13 mouse cellular contexts compared by ENCODE assay signal in genomic region chr7:126288104-126288497, GRCm38 (mm10). TPM values are rescaled to one million over a fixed set of nuclear protein-coding genes. Genes with fewer than 3 reads are reported as not detected.
DNase-seq lines count a peak whose midpoint lies in the region; ATAC-seq and TF ChIP-seq lines count a peak whose summit lies in the region.
"Had no signal": no experiment of that assay in that cellular context is flagged by ENCODE, and none has a peak within 500 bp of the region (broad histone marks: within the 10 kb centered on the region; RNA-seq: fewer than 3 reads in every experiment).

No protein-coding gene starts in this region.

- no peak for DNase-seq in embryonic facial prominence, embryonic 10.5 days (ENCODE audit: low spot score)
- DNase-seq in left cerebral cortex, adult 2 months (ENCODE audit: extremely low spot score in 1 of 2, low spot score in 2 of 2): no peak
- DNase-seq in left cerebral cortex, adult 8-10 months (ENCODE audit: low spot score in 2 of 2): no peak
- DNase-seq in midbrain, embryonic 14.5 days: no peak
- no peak for DNase-seq in left cerebral cortex, adult 9 months (ENCODE audit: low spot score in 2 of 2)
- DNase-seq: liver, embryonic 13.5 days; right cerebral cortex, postnatal 25 days had no signal

- no peaks in the 10 kb centered on the region for H3K27me3 ChIP-seq in embryonic facial prominence, embryonic 13.5 days
- H3K27me3 ChIP-seq in embryonic facial prominence, embryonic 10.5 days (replicated peaks; ENCODE audit: low read depth, poor library complexity, severe bottlenecking): no peaks in the 10 kb centered on the region
- H3K27me3 ChIP-seq in forebrain, embryonic 12.5 days: no peaks in the 10 kb centered on the region
- no peaks in the 10 kb centered on the region for H3K27me3 ChIP-seq in midbrain, embryonic 14.5 days (ENCODE audit: control insufficient read depth, insufficient read depth, low read length)

- no peak for ATAC-seq in embryonic facial prominence, embryonic 13.5 days (ENCODE audit: insufficient number of reproducible peaks, insufficient read depth, low FRiP score, low TSS enrichment, low read depth)
- ATAC-seq in forebrain, embryonic 12.5 days (ENCODE audit: low FRiP score): no peak
- no peak for ATAC-seq in midbrain, embryonic 14.5 days (ENCODE audit: low FRiP score, low TSS enrichment)
- no peak for ATAC-seq in megakaryocyte-erythroid progenitor cell, adult 5-6 weeks (replicated peaks; ENCODE audit: low FRiP score, low TSS enrichment, poor library complexity, severe bottlenecking)
- ATAC-seq: activated CD4-positive, CD25-positive, alpha-beta regulatory T cell, adult 4 months had no signal

- 0 out of 2 replicates have a peak overlapping the region, but pooled peaks have one; percentile 32 for H3K9ac ChIP-seq in embryonic facial prominence, embryonic 13.5 days
- H3K9ac ChIP-seq in forebrain, embryonic 12.5 days: no peak overlapping the region
- 0 out of 2 replicates have a peak overlapping the region, but pooled peaks have one; percentile 24 for H3K9ac ChIP-seq in midbrain, embryonic 14.5 days (replicated peaks; ENCODE audit: low read length)
- H3K9ac ChIP-seq: liver, embryonic 13.5 days had no signal

- TF ChIP-seq CTCF in left cerebral cortex, adult 2 months (IDR thresholded peaks at IDR 0.05): no peak

- H3K9me3 ChIP-seq in embryonic facial prominence, embryonic 13.5 days: no peaks in the 10 kb centered on the region
- no peaks in the 10 kb centered on the region for H3K9me3 ChIP-seq in embryonic facial prominence, embryonic 10.5 days
- no peaks in the 10 kb centered on the region for H3K9me3 ChIP-seq in forebrain, embryonic 12.5 days
- H3K9me3 ChIP-seq in midbrain, embryonic 14.5 days (ENCODE audit: control insufficient read depth, low read length): no peaks in the 10 kb centered on the region
- H3K9me3 ChIP-seq: liver, embryonic 13.5 days had no signal

- peaks cover 22% of the 10 kb centered on the region for H3K4me1 ChIP-seq in embryonic facial prominence, embryonic 13.5 days
- peaks cover 18% of the 10 kb centered on the region for H3K4me1 ChIP-seq in embryonic facial prominence, embryonic 10.5 days
- H3K4me1 ChIP-seq in forebrain, embryonic 12.5 days: peaks cover 65% of the 10 kb centered on the region
- peaks cover 31% of the 10 kb centered on the region for H3K4me1 ChIP-seq in midbrain, embryonic 14.5 days (ENCODE audit: control insufficient read depth, insufficient read depth, low read length)

- H3K4me3 ChIP-seq in embryonic facial prominence, embryonic 13.5 days: no peak overlapping the region
- no peak overlapping the region for H3K4me3 ChIP-seq in embryonic facial prominence, embryonic 10.5 days
- H3K4me3 ChIP-seq in left cerebral cortex, adult 2 months: no peak overlapping the region
- no peak overlapping the region for H3K4me3 ChIP-seq in forebrain, embryonic 12.5 days (replicated peaks)
- H3K4me3 ChIP-seq in midbrain, embryonic 14.5 days (replicated peaks; ENCODE audit: low read depth, low read length): no peak overlapping the region
- H3K4me3 ChIP-seq: liver, embryonic 13.5 days had no signal

- 82% methylated on average over 2 of the region's 2 CpGs for WGBS in embryonic facial prominence, embryonic 13.5 days
- 93% methylated on average over 2 of the region's 2 CpGs for whole genome bisulfite sequencing in embryonic facial prominence, embryonic 10.5 days
- WGBS in forebrain, embryonic 12.5 days: 82% methylated on average over 2 of the region's 2 CpGs
- WGBS in midbrain, embryonic 14.5 days: 73% methylated on average over 2 of the region's 2 CpGs

- no peak overlapping the region for H3K4me2 ChIP-seq in embryonic facial prominence, embryonic 13.5 days
- H3K4me2 ChIP-seq in forebrain, embryonic 12.5 days: peak overlapping the region; percentile 8; the same call in 1 of the 2 replicates
- peak overlapping the region; percentile 2; the same call in 1 of the 2 replicates for H3K4me2 ChIP-seq in midbrain, embryonic 14.5 days (ENCODE audit: low read length)
- H3K4me2 ChIP-seq: liver, embryonic 13.5 days had no signal

- H3K36me3 ChIP-seq in embryonic facial prominence, embryonic 13.5 days: peaks cover 80% of the 10 kb centered on the region
- H3K36me3 ChIP-seq in embryonic facial prominence, embryonic 10.5 days (replicated peaks): peaks cover 98% of the 10 kb centered on the region
- peaks cover 90% of the 10 kb centered on the region for H3K36me3 ChIP-seq in forebrain, embryonic 12.5 days (replicated peaks)
- peaks cover 84% of the 10 kb centered on the region for H3K36me3 ChIP-seq in midbrain, embryonic 14.5 days (ENCODE audit: control insufficient read depth, insufficient read depth, low read length)

- H3K27ac ChIP-seq in embryonic facial prominence, embryonic 13.5 days: no peak overlapping the region
- H3K27ac ChIP-seq in embryonic facial prominence, embryonic 10.5 days (replicated peaks): no peak overlapping the region
- H3K27ac ChIP-seq in left cerebral cortex, adult 2 months: peak overlapping the region; percentile 21
- H3K27ac ChIP-seq in forebrain, embryonic 12.5 days: peak overlapping the region; percentile 56
- peak overlapping the region; percentile 46; the same call in 1 of the 2 replicates for H3K27ac ChIP-seq in midbrain, embryonic 14.5 days (replicated peaks; ENCODE audit: low read depth, low read length)
- H3K27ac ChIP-seq: kidney, postnatal 0 days; liver, embryonic 13.5 days; macrophage had no signal

- intact Hi-C loops in left cerebral cortex, adult 2 months (cut with DNase I): loop anchor here (2.0 kb wide), 1 partner anchor 51 kb away; no protein-coding TSS in a partner anchor

RNA-seq across cellular contexts. Expression of gene Sbk1, which starts 15.7 kb away (rescaled TPM):
- polyA plus RNA-seq in embryonic facial prominence, embryonic 13.5 days (2015; fragmentation: Nextera tagmentation; extraction: Ambion mirVana): 54.3 and 58.9 TPM in 2 replicates
- 91.0 and 102 TPM in 2 replicates for polyA plus RNA-seq in embryonic facial prominence, embryonic 10.5 days (2016; fragmentation: Nextera tagmentation; extraction: Ambion mirVana)
- total RNA-seq in left cerebral cortex, adult 2 months (2021): 10 to 100 TPM; 65.3 to 85.8 TPM
- 10 to 100 TPM; 50.0 to 62.1 (median 56.5) TPM for total RNA-seq in left cerebral cortex, adult 8-10 months (2022)
- polyA plus RNA-seq in forebrain, embryonic 12.5 days (2016; fragmentation: Nextera tagmentation; extraction: Ambion mirVana): 264 and 272 TPM in 2 replicates
- 391 and 401 TPM in 2 replicates for polyA plus RNA-seq in midbrain, embryonic 14.5 days (2014; fragmentation: Nextera tagmentation; extraction: Ambion mirVana)
- 6.6 and 7.0 TPM in 2 replicates for total RNA-seq in megakaryocyte-erythroid progenitor cell, adult 5-6 weeks (2014; fragmentation: Nextera tagmentation)
- 2.9 and 5.2 TPM in 2 replicates for total RNA-seq in megakaryocyte-erythroid progenitor cell, adult 5-6 weeks (2017)

Comparison
In these comparisons a context has a peak if more than half of its experiments do, and no peak if none do; other contexts are left out.
1. H3K27ac ChIP-seq: peak in left cerebral cortex, adult 2 months (single experiment), forebrain, embryonic 12.5 days (single experiment) and midbrain, embryonic 14.5 days (single experiment); none in embryonic facial prominence, embryonic 13.5 days (single experiment) and embryonic facial prominence, embryonic 10.5 days (single experiment).